Mouse (Mus musculus) hindbrain, embryonic 12.5 days (tissue): ENCODE results near the gene Papss2. TPM values are rescaled to one million over a fixed set of nuclear protein-coding genes. Genes with fewer than 3 reads are reported as not detected.

ENCODE experiments used
- ATAC-seq: fragments of 200-750 bp; cut with Nextera tagmentation; 2 replicates; pipeline ENCODE4 v1.8.0; 2017; ENCODE audit warnings: moderate TSS enrichment; ENCODE audit not compliant: low FRiP score
- H3K27ac ChIP-seq: fragments of 300-500 bp; sonication (generic); 2 replicates; pipeline ENCODE4 v1.5.1; 2016; ENCODE audit warnings: mild to moderate bottlenecking
- H3K27me3 ChIP-seq: fragments of 300-500 bp; sonication (generic); 2 replicates; pipeline ENCODE4 v1.6.1; 2016; ENCODE audit warnings: mild to moderate bottlenecking
- H3K36me3 ChIP-seq: fragments of 300-500 bp; sonication (generic); 2 replicates; pipeline ENCODE4 v1.6.1; 2016; ENCODE audit warnings: mild to moderate bottlenecking
- H3K4me1 ChIP-seq: fragments of 300-500 bp; sonication (generic); 2 replicates; pipeline ENCODE4 v1.6.1; 2016
- H3K4me2 ChIP-seq: fragments of 300-500 bp; sonication (generic); replicated peaks from 2 replicates; pipeline ENCODE4 v1.6.1; 2016; ENCODE audit warnings: mild to moderate bottlenecking
- H3K4me3 ChIP-seq: fragments of 300-500 bp; sonication (generic); 2 replicates; pipeline ENCODE4 v1.5.1; 2016; ENCODE audit warnings: mild to moderate bottlenecking
- H3K9ac ChIP-seq: fragments of 300-500 bp; sonication (generic); 2 replicates; pipeline ENCODE4 v1.6.1; 2016; ENCODE audit warnings: mild to moderate bottlenecking, moderate library complexity
- H3K9me3 ChIP-seq: fragments of 300-500 bp; sonication (generic); replicated peaks from 2 replicates; pipeline ENCODE4 v1.6.1; 2016; ENCODE audit warnings: mild to moderate bottlenecking
- WGBS: fragments of 180-500 bp; shearing (Covaris S2); methylation state at CpG from one replicate; pipeline ENCODE4 v1.1.7; 2016; 5-methylcytosine and 5-hydroxymethylcytosine counted together
- polyA plus RNA-seq: library from polyadenylated mRNA; unstranded; fragments of >200 nt; fragmentation: Nextera tagmentation; extraction: Ambion mirVana; gene quantifications from 2 replicates; pipeline ENCODE4 v1.2.1, GENCODE M21; 2016

Gene Papss2
- polyA plus RNA-seq, 1 experiment from 2014 or later = 5.7 TPM

- Histone ChIP-seq H3K27ac (no peak overlapping the region), H3K27me3 (no peaks in the 10 kb centered on the region), H3K36me3 (peaks cover 68% of the 10 kb centered on the region), H3K9me3 (no peaks in the 10 kb centered on the region), H3K4me3 (no peak overlapping the region), H3K9ac (no peak overlapping the region), H3K4me1 (no peaks in the 10 kb centered on the region), H3K4me2 (no peak overlapping the region)
- no peak for ATAC-seq
- WGBS = 93% methylated on average over 2 of the region's 2 CpGs
Observed at GRCm38 (mm10) chr19:32696674-32697073, 101.1 kb downstream of the Papss2 start.

GRCm38 (mm10) chr19:32702191-32702590 is 106.6 kb downstream of the Papss2 start:
- H3K27ac ChIP-seq = no peak overlapping the region
- H3K36me3 ChIP-seq = peaks cover 60% of the 10 kb centered on the region
- WGBS = 88% methylated on average over 3 of the region's 3 CpGs
- ATAC-seq = no peak
- H3K9me3 ChIP-seq = no peaks in the 10 kb centered on the region
- H3K9ac ChIP-seq = no peak overlapping the region
- H3K27me3 ChIP-seq = no peaks in the 10 kb centered on the region
- H3K4me1 ChIP-seq = no peaks in the 10 kb centered on the region
- no peak overlapping the region for H3K4me3 ChIP-seq
- H3K4me2 ChIP-seq = no peak overlapping the region

GRCm38 (mm10) chr19:32708996-32709395 is 113.4 kb downstream of the Papss2 start:
- H3K9me3 ChIP-seq = no peaks in the 10 kb centered on the region
- H3K4me3 ChIP-seq = no peak overlapping the region
- no peak for ATAC-seq
- 93% methylated on average over 5 of the region's 5 CpGs for WGBS
- peaks cover 9% of the 10 kb centered on the region for H3K4me1 ChIP-seq
- no peak overlapping the region for H3K4me2 ChIP-seq
- peaks cover 22% of the 10 kb centered on the region for H3K36me3 ChIP-seq
- H3K27ac ChIP-seq = no peak overlapping the region
- no peak overlapping the region for H3K9ac ChIP-seq
- H3K27me3 ChIP-seq = no peaks in the 10 kb centered on the region

- peaks cover 9% of the 10 kb centered on the region for H3K4me1 ChIP-seq
- H3K4me2 ChIP-seq = 0 out of 2 replicates have a peak overlapping the region, but pooled peaks have one; percentile 72
- no peaks in the 10 kb centered on the region for H3K27me3 ChIP-seq
- WGBS = 70% methylated on average over 3 of the region's 3 CpGs
- H3K27ac ChIP-seq = no peak overlapping the region
- ATAC-seq = no peak
- H3K9ac ChIP-seq = no peak overlapping the region
- no peak overlapping the region for H3K4me3 ChIP-seq
- no peaks in the 10 kb centered on the region for H3K9me3 ChIP-seq
- H3K36me3 ChIP-seq = peaks cover 12% of the 10 kb centered on the region
Observed at GRCm38 (mm10) chr19:32710288-32710687, 114.7 kb downstream of the Papss2 start.

GRCm38 (mm10) chr19:32711761-32712541 is 116.4 kb downstream of the Papss2 start:
- Histone ChIP-seq H3K4me1 (peaks cover 9% of the 10 kb centered on the region), H3K9me3 (no peaks in the 10 kb centered on the region), H3K4me2 (peak overlapping the region; percentile 72), H3K9ac (peak overlapping the region; percentile 93), H3K36me3 (no peaks in the 10 kb centered on the region), H3K4me3 (peak overlapping the region; percentile 91), H3K27me3 (no peaks in the 10 kb centered on the region), H3K27ac (peak overlapping the region; percentile 92)
- ATAC-seq = peak; percentile 97
- under 1% methylated on average over 63 of the region's 63 CpGs for whole genome bisulfite sequencing

- no peaks in the 10 kb centered on the region for H3K36me3 ChIP-seq
- WGBS = 0% methylated on average over 11 of the region's 11 CpGs
- ATAC-seq = peak; percentile 91
- H3K27ac ChIP-seq = peak overlapping the region; percentile 92
- no peaks in the 10 kb centered on the region for H3K27me3 ChIP-seq
- peak overlapping the region; percentile 72 for H3K4me2 ChIP-seq
- peaks cover 9% of the 10 kb centered on the region for H3K4me1 ChIP-seq
- peak overlapping the region; percentile 93 for H3K9ac ChIP-seq
- peak overlapping the region; percentile 91 for H3K4me3 ChIP-seq
- no peaks in the 10 kb centered on the region for H3K9me3 ChIP-seq
Observed at GRCm38 (mm10) chr19:32712588-32713042, 117.0 kb downstream of the Papss2 start.

GRCm38 (mm10) chr19:32713471-32713870 is 117.9 kb downstream of the Papss2 start:
- Histone ChIP-seq H3K4me2 (no peak overlapping the region), H3K27me3 (no peaks in the 10 kb centered on the region), H3K4me1 (peaks cover 9% of the 10 kb centered on the region), H3K9me3 (no peaks in the 10 kb centered on the region), H3K4me3 (no peak overlapping the region), H3K9ac (no peak overlapping the region), H3K27ac (no peak overlapping the region), H3K36me3 (no peaks in the 10 kb centered on the region)
- ATAC-seq = no peak
- WGBS = 66% methylated on average over 3 of the region's 3 CpGs

GRCm38 (mm10) chr19:32715201-32715600 is 119.6 kb downstream of the Papss2 start:
- H3K9ac ChIP-seq = no peak overlapping the region
- H3K36me3 ChIP-seq = no peaks in the 10 kb centered on the region
- WGBS = 8% methylated on average over 3 of the region's 3 CpGs
- H3K4me3 ChIP-seq = no peak overlapping the region
- no peak for ATAC-seq
- no peaks in the 10 kb centered on the region for H3K9me3 ChIP-seq
- peaks cover 9% of the 10 kb centered on the region for H3K4me1 ChIP-seq
- no peak overlapping the region for H3K27ac ChIP-seq
- no peak overlapping the region for H3K4me2 ChIP-seq
- H3K27me3 ChIP-seq = no peaks in the 10 kb centered on the region

GRCm38 (mm10) chr19:32715681-32716080 is 120.1 kb downstream of the Papss2 start:
- H3K4me1 ChIP-seq = peaks cover 9% of the 10 kb centered on the region
- no peak overlapping the region for H3K4me2 ChIP-seq
- no peak overlapping the region for H3K4me3 ChIP-seq
- no peaks in the 10 kb centered on the region for H3K36me3 ChIP-seq
- H3K9me3 ChIP-seq = no peaks in the 10 kb centered on the region
- H3K27me3 ChIP-seq = no peaks in the 10 kb centered on the region
- H3K9ac ChIP-seq = no peak overlapping the region
- H3K27ac ChIP-seq = no peak overlapping the region
- ATAC-seq = no peak

Other genes with a start within 250 kb of the Papss2 start
- gene Sgms1, start 206.1 kb upstream of the Papss2 start, polyA plus RNA-seq = 18.1 and 19.2 TPM in 2 replicates
- 64.5 and 71.5 TPM in 2 replicates for gene Rpl9-ps6, start 129.2 kb upstream of the Papss2 start, polyA plus RNA-seq
- gene Minpp1, start 110.0 kb upstream of the Papss2 start, polyA plus RNA-seq = 66.9 and 69.4 TPM in 2 replicates
- gene Atad1, start 144.0 kb downstream of the Papss2 start, polyA plus RNA-seq = 98.6 and 102 TPM in 2 replicates
- gene Pten, start 161.7 kb downstream of the Papss2 start, polyA plus RNA-seq = 14.1 and 15.7 TPM in 2 replicates